In the genomic region with DNA sequence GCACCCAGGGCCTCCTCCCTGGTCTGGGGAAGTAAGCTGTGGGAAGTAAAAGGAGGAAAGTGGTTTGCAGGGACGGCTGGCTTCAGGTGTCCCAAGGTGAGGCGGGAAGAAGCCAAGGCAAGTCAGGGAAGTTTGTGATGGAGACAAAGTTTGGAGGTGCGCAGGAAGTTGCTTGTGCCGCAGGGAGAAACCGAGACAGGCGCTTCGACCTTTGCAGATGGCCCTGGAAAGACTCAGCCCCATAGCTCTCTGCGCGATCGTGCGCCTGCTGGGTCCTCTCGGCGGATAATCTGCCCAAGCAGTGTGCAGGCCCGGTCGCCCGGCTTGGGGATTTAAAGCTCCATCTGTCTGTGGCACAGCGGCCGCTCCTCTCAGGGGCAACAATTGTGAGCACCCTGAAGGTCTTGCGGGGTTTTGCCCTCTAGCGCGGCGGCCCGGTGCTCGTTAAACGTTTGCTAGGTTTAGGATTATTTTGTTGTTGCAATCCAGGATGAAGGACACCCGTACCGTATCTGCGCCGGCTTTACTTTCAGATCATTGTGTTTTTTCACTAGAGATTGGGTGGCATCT, we compare ENCODE assay signal across 9 mouse cellular contexts.
DNase-seq lines count a peak whose midpoint lies in the region; ATAC-seq and TF ChIP-seq lines count a peak whose summit lies in the region.
"Had no signal": no experiment of that assay in that cellular context is flagged by ENCODE, and none has a peak within 500 bp of the region (broad histone marks: within the 10 kb centered on the region; RNA-seq: fewer than 3 reads in every experiment).

No protein-coding gene starts in this region.

- peaks cover 24% of the 10 kb centered on the region; the same call in 1 of the 2 replicates for H3K27me3 ChIP-seq in forebrain, embryonic 14.5 days (replicated peaks; ENCODE audit: control insufficient read depth, insufficient read depth, low read length)
- H3K27me3 ChIP-seq in intestine, embryonic 15.5 days (replicated peaks), result peaks cover 24% of the 10 kb centered on the region
- H3K27me3 ChIP-seq in liver, embryonic 15.5 days, result peaks cover 51% of the 10 kb centered on the region
- H3K27me3 ChIP-seq in neural tube, embryonic 14.5 days (ENCODE audit: control insufficient read depth, insufficient read depth, low read length), result peaks cover 22% of the 10 kb centered on the region

- peak overlapping the region; percentile 64 for H3K4me3 ChIP-seq in forebrain, embryonic 14.5 days (ENCODE audit: low read depth, low read length)
- peak overlapping the region; percentile 72 for H3K4me3 ChIP-seq in intestine, embryonic 15.5 days (replicated peaks)
- peak overlapping the region; percentile 59 for H3K4me3 ChIP-seq in liver, embryonic 15.5 days (replicated peaks)
- peak overlapping the region; percentile 50 for H3K4me3 ChIP-seq in neural tube, embryonic 14.5 days (ENCODE audit: low read depth, low read length)

- peak overlapping the region; percentile 33; the same call in 1 of the 2 replicates for H3K27ac ChIP-seq in forebrain, embryonic 14.5 days (ENCODE audit: low read depth, low read length)
- no peak overlapping the region for H3K27ac ChIP-seq in intestine, embryonic 15.5 days
- H3K27ac ChIP-seq in liver, embryonic 15.5 days (replicated peaks), result peak overlapping the region; percentile 59
- no peak overlapping the region for H3K27ac ChIP-seq in neural tube, embryonic 14.5 days (ENCODE audit: low read depth, low read length)

- peak overlapping the region; percentile 69 for H3K9ac ChIP-seq in forebrain, embryonic 14.5 days (ENCODE audit: low read length)
- peak overlapping the region; percentile 68 for H3K9ac ChIP-seq in intestine, embryonic 15.5 days
- H3K9ac ChIP-seq in liver, embryonic 15.5 days, result 0 out of 2 replicates have a peak overlapping the region, but pooled peaks have one; percentile 37
- peak overlapping the region; percentile 46 for H3K9ac ChIP-seq in neural tube, embryonic 14.5 days (replicated peaks; ENCODE audit: low read depth, low read length)

- TF ChIP-seq POLR2A in brain, embryonic 14.5 days (IDR thresholded peaks at IDR 0.05; ENCODE audit: borderline replicate concordance, extremely low read depth, insufficient read depth, insufficient read length, poor library complexity, severe bottlenecking), result no peak

- H3K4me1 ChIP-seq in forebrain, embryonic 14.5 days (ENCODE audit: control insufficient read depth, insufficient read depth, low read length), result peaks cover 10% of the 10 kb centered on the region
- H3K4me1 ChIP-seq in intestine, embryonic 15.5 days (replicated peaks), result peaks cover 18% of the 10 kb centered on the region
- H3K4me1 ChIP-seq in liver, embryonic 15.5 days (replicated peaks), result 0 out of 2 replicates have a peak, but pooled peaks cover 3% of the 10 kb centered on the region
- peaks cover 16% of the 10 kb centered on the region for H3K4me1 ChIP-seq in neural tube, embryonic 14.5 days (ENCODE audit: control insufficient read depth, insufficient read depth, low read length)

- no peak for TF ChIP-seq CTCF in brain, embryonic 14.5 days (IDR thresholded peaks at IDR 0.05; ENCODE audit: borderline replicate concordance, extremely low read depth, insufficient read depth, insufficient read length)

- 1% methylated on average over 29 of the region's 29 CpGs for WGBS in forebrain, embryonic 14.5 days
- 2% methylated on average over 29 of the region's 29 CpGs for WGBS in intestine, embryonic 15.5 days
- under 1% methylated on average over 29 of the region's 29 CpGs for WGBS in liver, embryonic 15.5 days (ENCODE audit: insufficient replicate concordance)
- under 1% methylated on average over 29 of the region's 29 CpGs for WGBS in neural tube, embryonic 14.5 days

- H3K4me2 ChIP-seq in forebrain, embryonic 14.5 days (ENCODE audit: low read length), result peak overlapping the region; percentile 99
- peak overlapping the region; percentile 99 for H3K4me2 ChIP-seq in intestine, embryonic 15.5 days (replicated peaks)
- H3K4me2 ChIP-seq in liver, embryonic 15.5 days, result peak overlapping the region; percentile 69
- peak overlapping the region; percentile 98 for H3K4me2 ChIP-seq in neural tube, embryonic 14.5 days (ENCODE audit: low read depth, low read length)

- peak; percentile 20 to 71 for DNase-seq in heart, adult 18-20 months
- DNase-seq in heart, adult 8-10 months (ENCODE audit: low spot score), result no peak
- peak; percentile 62 for DNase-seq in brain, embryonic 14.5 days (ENCODE audit: low read depth)
- DNase-seq in forebrain, embryonic 14.5 days (ENCODE audit: low spot score), result peak; percentile 44
- no peak for DNase-seq in spleen, adult 12 weeks (ENCODE audit: low spot score)

- no peaks in the 10 kb centered on the region for H3K9me3 ChIP-seq in forebrain, embryonic 14.5 days (replicated peaks; ENCODE audit: control insufficient read depth, low read length)
- no peaks in the 10 kb centered on the region for H3K9me3 ChIP-seq in intestine, embryonic 15.5 days
- H3K9me3 ChIP-seq in liver, embryonic 15.5 days (replicated peaks), result no peaks in the 10 kb centered on the region
- H3K9me3 ChIP-seq in neural tube, embryonic 14.5 days (ENCODE audit: control insufficient read depth, low read length), result no peaks in the 10 kb centered on the region

- H3K36me3 ChIP-seq in forebrain, embryonic 14.5 days (ENCODE audit: control insufficient read depth, insufficient read depth, low read length), result no peaks in the 10 kb centered on the region
- no peaks in the 10 kb centered on the region for H3K36me3 ChIP-seq in intestine, embryonic 15.5 days
- H3K36me3 ChIP-seq in liver, embryonic 15.5 days (replicated peaks), result no peaks in the 10 kb centered on the region
- no peaks in the 10 kb centered on the region for H3K36me3 ChIP-seq in neural tube, embryonic 14.5 days (ENCODE audit: control insufficient read depth, insufficient read depth, low read length)
- H3K36me3 ChIP-seq: G1E had no signal

- no peak for ATAC-seq in forebrain, embryonic 14.5 days
- ATAC-seq in intestine, embryonic 15.5 days, result no peak
- no peak for ATAC-seq in liver, embryonic 15.5 days (ENCODE audit: insufficient read depth)
- ATAC-seq in neural tube, embryonic 14.5 days (ENCODE audit: low read depth), result no peak

Comparison
In these comparisons a context has a peak if more than half of its experiments do, and no peak if none do; other contexts are left out.
1. DNase-seq: peak in heart, adult 18-20 months (2 of 2), brain, embryonic 14.5 days (single experiment) and forebrain, embryonic 14.5 days (single experiment); none in heart, adult 8-10 months (single experiment) and spleen, adult 12 weeks (single experiment).
2. H3K27ac ChIP-seq: peak in forebrain, embryonic 14.5 days (single experiment) and liver, embryonic 15.5 days (single experiment); none in intestine, embryonic 15.5 days (single experiment) and neural tube, embryonic 14.5 days (single experiment).
3. Peak in every context shown above with its lines, with median percentiles within 50 percentile points of each other: H3K4me2 ChIP-seq, H3K4me3 ChIP-seq and H3K9ac ChIP-seq.